Mouse (Mus musculus) liver, adult 2 months (tissue): ENCODE data around the gene Itpkc. TPM values are rescaled to one million over a fixed set of nuclear protein-coding genes. Genes with fewer than 3 reads are reported as not detected.

Experiments used
- DNase-seq: peaks from one replicate; pipeline ENCODE4 v3.0.0-alpha.2; 2011; ENCODE audit warnings: low read depth, low spot score; ENCODE audit errors: extremely low read depth
- H3K27ac ChIP-seq: fragments of 200-500 bp; replicated peaks from 2 replicates; pipeline ENCODE4 v1.5.1; 2012; ENCODE audit warnings: low read depth, mild to moderate bottlenecking, control low read depth, inconsistent platforms, low read length; ENCODE audit not compliant: insufficient read depth
- H3K27me3 ChIP-seq: fragments of 200-500 bp; 2 replicates; pipeline ENCODE4 v1.6.1; 2012; ENCODE audit warnings: mild to moderate bottlenecking, moderate library complexity, low read length, inconsistent platforms; ENCODE audit not compliant: control insufficient read depth, insufficient read depth
- H3K36me3 ChIP-seq: fragments of 200-500 bp; 2 replicates; pipeline ENCODE4 v1.6.1; 2012; ENCODE audit warnings: low read length, inconsistent platforms; ENCODE audit not compliant: control insufficient read depth, insufficient read depth
- H3K4me1 ChIP-seq: fragments of 200-500 bp; 2 replicates; pipeline ENCODE4 v1.6.1; 2011; ENCODE audit warnings: low read length; ENCODE audit not compliant: control insufficient read depth, insufficient read depth
- H3K4me3 ChIP-seq: fragments of 200-500 bp; 2 replicates; pipeline ENCODE4 v1.5.1; 2011; ENCODE audit warnings: low read depth, mild to moderate bottlenecking, control low read depth, low read length, moderate library complexity; ENCODE audit not compliant: insufficient read depth
- H3K79me2 ChIP-seq: fragments of 200-500 bp; 2 replicates; pipeline ENCODE4 v1.6.1; 2012; ENCODE audit warnings: inconsistent platforms, mild to moderate bottlenecking, low read length, moderate library complexity; ENCODE audit not compliant: control insufficient read depth, insufficient read depth
- H3K9ac ChIP-seq: fragments of 200-500 bp; 2 replicates; pipeline ENCODE4 v1.6.1; 2012; ENCODE audit warnings: low read depth, mild to moderate bottlenecking, control low read depth, inconsistent platforms, low read length
- CTCF ChIP-seq: fragments of 200-500 bp; IDR thresholded peaks from 2 replicates; pipeline ENCODE4 v1.5.1; 2011; ENCODE audit warnings: low read depth, low read length, control low read depth
- POLR2A ChIP-seq: fragments of 200-500 bp; IDR thresholded peaks from 2 replicates; pipeline ENCODE4 v1.6.1; 2011; ENCODE audit warnings: low read length, control low read depth; ENCODE audit not compliant: insufficient read depth; ENCODE audit errors: extremely low read depth
- WGBS: fragments of 180-500 bp; shearing (Covaris S2); methylation state at CpG from one replicate; pipeline ENCODE4 v1.1.7; 2018; 5-methylcytosine and 5-hydroxymethylcytosine counted together
- polyA plus RNA-seq: library from polyadenylated mRNA; depleted of rRNA; stranded (reverse); fragments of >200 nt; gene quantifications from 2 replicates; pipeline ENCODE4 v1.2.3, GENCODE M21; 2012
- total RNA-seq: library from RNA; depleted of rRNA; stranded (reverse); fragments of >200 nt; gene quantifications from 2 replicates; pipeline ENCODE4 v1.2.3, GENCODE M21; 2014

Itpkc gene
- total and polyA plus RNA-seq, 2 experiments, result 3.5 to 5.8 TPM

- TF ChIP-seq CTCF (no peak), POLR2A (no peak)
- Histone ChIP-seq H3K79me2 (no peaks in the 10 kb centered on the region), H3K9ac (peak within 1 kb of the TSS; percentile 66), H3K27me3 (no peaks in the 10 kb centered on the region), H3K4me1 (peaks cover 8% of the 10 kb centered on the region), H3K4me3 (peak within 1 kb of the TSS; percentile 58), H3K36me3 (no peaks in the 10 kb centered on the region), H3K27ac (peak within 1 kb of the TSS; percentile 70)
- under 1% methylated on average over 46 of the region's 47 CpGs for WGBS
- DNase-seq, result peak; percentile 64
Observed at GRCm38 (mm10) chr7:27258205-27258899, 29.9 kb upstream of the Itpkc start, which contains the start of gene Numbl. Gene Numbl (plus strand): TSS chr7:27258433.

- Histone ChIP-seq H3K4me1 (peaks cover 8% of the 10 kb centered on the region), H3K79me2 (no peaks in the 10 kb centered on the region), H3K4me3 (peak overlapping the region; percentile 58; the same call in 1 of the 2 replicates), H3K36me3 (no peaks in the 10 kb centered on the region), H3K9ac (peak overlapping the region; percentile 62), H3K27ac (peak overlapping the region; percentile 70), H3K27me3 (no peaks in the 10 kb centered on the region)
- 12% methylated on average over 6 of the region's 6 CpGs for WGBS
- DNase-seq, result no peak
- no peak for TF ChIP-seq CTCF
- no peak for TF ChIP-seq POLR2A
Observed at GRCm38 (mm10) chr7:27257852-27258204, 29.4 kb upstream of the Itpkc start.

- no peaks in the 10 kb centered on the region for H3K79me2 ChIP-seq
- DNase-seq, result no peak
- no peaks in the 10 kb centered on the region for H3K36me3 ChIP-seq
- H3K27ac ChIP-seq, result no peak overlapping the region
- H3K4me3 ChIP-seq, result no peak overlapping the region
- H3K9ac ChIP-seq, result peak overlapping the region; percentile 9; the same call in 1 of the 2 replicates
- peaks cover 8% of the 10 kb centered on the region for H3K4me1 ChIP-seq
- no peaks in the 10 kb centered on the region for H3K27me3 ChIP-seq
- no peak for TF ChIP-seq CTCF
- TF ChIP-seq POLR2A, result no peak
- WGBS, result 46% methylated on average over 27 of the region's 27 CpGs
Observed at GRCm38 (mm10) chr7:27257046-27257851, 28.8 kb upstream of the Itpkc start.

- H3K79me2 ChIP-seq, result no peaks in the 10 kb centered on the region
- peaks cover 8% of the 10 kb centered on the region for H3K4me1 ChIP-seq
- TF ChIP-seq POLR2A (no peak), CTCF (peak; percentile 85)
- no peak overlapping the region for H3K9ac ChIP-seq
- H3K27ac ChIP-seq, result no peak overlapping the region
- H3K27me3 ChIP-seq, result no peaks in the 10 kb centered on the region
- H3K4me3 ChIP-seq, result no peak overlapping the region
- peak; percentile 57 for DNase-seq
- H3K36me3 ChIP-seq, result no peaks in the 10 kb centered on the region
- WGBS, result 42% methylated on average over 3 of the region's 3 CpGs
Observed at GRCm38 (mm10) chr7:27255721-27256120, 27.3 kb upstream of the Itpkc start.

- H3K4me1 ChIP-seq, result no peaks in the 10 kb centered on the region
- no peak overlapping the region for H3K9ac ChIP-seq
- 30% methylated on average over 6 of the region's 6 CpGs for whole genome bisulfite sequencing
- no peak overlapping the region for H3K4me3 ChIP-seq
- no peaks in the 10 kb centered on the region for H3K36me3 ChIP-seq
- TF ChIP-seq POLR2A (no peak), CTCF (no peak)
- H3K79me2 ChIP-seq, result no peaks in the 10 kb centered on the region
- H3K27ac ChIP-seq, result peak overlapping the region; percentile 30; the same call in 1 of the 2 replicates
- no peaks in the 10 kb centered on the region for H3K27me3 ChIP-seq
- peak; percentile 68 for DNase-seq
Observed at GRCm38 (mm10) chr7:27251946-27252345, 23.5 kb upstream of the Itpkc start.

- no peaks in the 10 kb centered on the region for H3K4me1 ChIP-seq
- H3K36me3 ChIP-seq, result no peaks in the 10 kb centered on the region
- TF ChIP-seq CTCF, result no peak
- no peak for TF ChIP-seq POLR2A
- H3K79me2 ChIP-seq, result no peaks in the 10 kb centered on the region
- no peak overlapping the region for H3K27ac ChIP-seq
- 86% methylated on average over 5 of the region's 5 CpGs for WGBS
- no peaks in the 10 kb centered on the region for H3K27me3 ChIP-seq
- no peak overlapping the region for H3K9ac ChIP-seq
- H3K4me3 ChIP-seq, result no peak overlapping the region
- DNase-seq, result no peak
Observed at GRCm38 (mm10) chr7:27249928-27250327, 21.5 kb upstream of the Itpkc start.
